Mouse (Mus musculus): ENCODE measurements at regions not wholly inside any gene's neighbourhood (a gene's known extent, or its start where the extent isn't known, plus 50 kb on each side); places are given as distances from the start of the nearest gene placed in this dataset.

DNA sequence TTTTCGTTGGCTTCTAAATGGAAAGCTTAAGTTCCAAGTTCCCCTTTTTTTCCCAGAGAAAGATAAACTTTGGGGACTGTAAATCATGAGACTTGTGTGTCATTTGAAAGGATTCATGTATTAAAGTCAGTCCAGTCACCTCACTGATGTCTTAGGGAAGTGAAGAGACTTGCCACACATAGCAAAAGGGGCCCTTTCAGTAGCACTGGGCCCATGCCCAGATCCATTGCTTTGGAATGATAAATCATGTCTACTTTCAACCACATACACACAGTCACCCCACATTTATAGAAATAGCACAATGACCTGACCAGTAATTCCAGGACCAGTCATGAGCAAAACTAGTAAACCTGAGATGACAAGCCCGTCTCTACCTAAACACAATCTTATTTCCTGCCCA is 133.2 kb upstream of the Clint1 start:
- no peak for TF ChIP-seq CTCF (IDR thresholded peaks at IDR 0.05; ENCODE audit: insufficient read depth, low read length)
- TF ChIP-seq POLR2A (IDR thresholded peaks at IDR 0.05; ENCODE audit: borderline replicate concordance, extremely low read depth, low read depth, low read length): no peak

Measured in lung, adult 2 months (tissue).